Mouse (Mus musculus): Measurements from ENCODE around the gene Drap1. TPM values are rescaled to one million over a fixed set of nuclear protein-coding genes. Genes with fewer than 3 reads are reported as not detected.

The Drap1 gene
- total RNA-seq, 2 experiments from 2014 or later, result 252 to 264 TPM

DNA sequence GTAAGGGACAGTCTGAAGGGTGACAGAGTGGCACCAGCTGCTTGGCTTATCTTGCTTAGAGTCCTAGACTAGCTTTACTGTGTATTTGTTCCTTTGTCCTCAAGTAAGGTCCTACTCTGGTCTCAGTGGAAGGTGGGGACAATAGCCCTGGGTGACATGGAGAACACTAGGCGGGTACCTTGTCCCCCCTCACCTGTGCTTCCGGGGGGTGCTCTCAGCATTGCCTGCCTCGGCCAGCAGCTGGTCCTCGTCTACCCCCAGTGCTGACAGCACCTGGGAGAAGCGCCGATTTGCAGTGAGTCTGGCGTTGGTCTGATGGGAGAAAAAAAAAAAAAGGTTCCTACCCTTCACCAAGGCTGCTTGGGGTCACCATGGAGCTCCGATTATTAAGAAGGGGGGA is 34.4 kb downstream of the Drap1 start:
- intact Hi-C loops (cut with DNase I), result no loop called here
- no peak for DNase-seq

DNA sequence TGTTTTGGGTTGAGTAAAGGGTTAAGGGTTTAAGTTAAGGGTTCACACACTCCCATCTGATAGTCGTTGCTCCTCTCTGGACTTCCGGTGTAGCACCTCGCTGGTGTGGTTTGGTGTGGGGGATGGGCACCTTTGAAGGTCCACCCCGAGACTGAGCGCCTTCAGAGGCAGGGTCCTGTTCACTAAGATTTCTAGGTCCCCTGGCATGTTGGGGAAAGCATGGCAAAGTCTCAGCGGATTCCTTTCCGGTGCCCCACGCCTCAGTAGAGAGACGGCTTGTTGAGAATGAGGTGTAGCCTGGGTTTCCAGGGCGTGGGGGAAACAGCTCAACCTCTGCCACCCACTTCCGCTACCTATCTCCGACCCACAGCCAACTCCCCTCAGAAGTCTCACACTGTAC is 35.1 kb downstream of the Drap1 start:
- DNase-seq, result peak; percentile 23 to 42

DNA sequence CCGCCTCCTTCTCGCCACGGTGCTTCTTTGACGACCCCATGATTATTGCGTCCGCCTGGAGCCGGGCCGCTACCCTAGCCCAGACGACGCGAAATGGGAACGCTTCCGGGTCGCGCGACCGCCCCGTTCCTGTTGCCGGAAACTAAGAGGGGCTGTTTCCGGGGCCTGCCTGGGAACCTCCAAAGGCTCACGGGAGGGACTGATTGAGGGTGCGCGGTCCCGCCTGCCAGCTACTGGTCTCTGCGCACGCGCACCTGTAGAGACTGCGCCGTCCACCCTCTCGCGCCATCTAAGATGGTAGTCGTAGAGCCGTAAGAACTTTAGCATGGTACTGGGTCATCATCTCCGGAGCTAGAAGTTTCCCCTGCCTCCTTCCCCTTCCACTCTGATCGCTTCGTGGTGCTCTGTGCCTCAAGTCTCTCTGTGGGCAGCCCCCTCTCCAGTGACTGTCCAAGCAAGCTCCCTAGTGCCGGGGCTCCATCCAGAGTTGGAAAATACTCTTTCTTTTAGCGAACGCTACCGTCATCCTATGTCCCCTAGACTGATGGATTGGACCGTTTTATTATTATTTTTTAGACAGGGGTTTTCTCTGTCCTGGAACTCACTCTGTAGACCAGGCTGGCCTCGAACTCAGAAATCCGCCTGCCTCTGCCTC is 36.1 kb downstream of the Drap1 start, which contains the start of gene Sart1:
Gene Sart1, minus strand, starts transcription at position 116 of the 655 bp plus-strand sequence.
- peak; percentile 94 for DNase-seq
- intact Hi-C loops (cut with DNase I), result loop anchor here (1.0 to 2.0 kb wide), 2 partner anchors 22 to 36 kb away; partner anchors contain the start of genes AI837181, Drap1 and Eif1ad

More for the DNA sequence above, 35.1 kb downstream of the Drap1 start:
- intact Hi-C loops (cut with DNase I), result loop anchor here (2.0 kb wide), 1 partner anchor 35 kb away; the partner anchor contains the start of genes AI837181 and Drap1

DNA sequence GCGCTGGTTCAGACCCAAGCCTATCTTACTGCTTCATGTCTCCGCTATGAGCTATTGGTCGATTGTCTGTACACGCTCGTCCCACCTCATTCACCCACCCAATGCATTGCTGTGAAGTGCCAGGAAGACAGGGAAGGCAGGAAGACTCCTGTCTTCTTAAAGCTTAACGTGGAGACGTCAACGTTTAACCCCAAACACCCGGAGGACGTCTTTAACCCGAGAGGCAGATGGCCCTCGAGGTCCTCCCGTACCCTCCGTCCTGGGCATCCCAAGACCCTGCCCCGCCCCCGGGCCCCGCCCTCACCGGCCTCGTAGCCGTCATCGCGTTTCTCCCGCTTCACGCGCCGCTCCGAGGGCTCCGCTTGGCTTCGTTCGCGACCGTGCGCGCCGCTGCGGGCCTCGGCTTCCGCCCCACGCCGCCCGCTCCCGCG is 36.8 kb downstream of the Drap1 start:
- DNase-seq, result peak in 1 of 2 experiments; percentile 46
- intact Hi-C loops (cut with DNase I), result loop anchor here (1.0 to 2.0 kb wide), 2 partner anchors 22 to 37 kb away; partner anchors contain the start of genes AI837181, Drap1 and Eif1ad

DNA sequence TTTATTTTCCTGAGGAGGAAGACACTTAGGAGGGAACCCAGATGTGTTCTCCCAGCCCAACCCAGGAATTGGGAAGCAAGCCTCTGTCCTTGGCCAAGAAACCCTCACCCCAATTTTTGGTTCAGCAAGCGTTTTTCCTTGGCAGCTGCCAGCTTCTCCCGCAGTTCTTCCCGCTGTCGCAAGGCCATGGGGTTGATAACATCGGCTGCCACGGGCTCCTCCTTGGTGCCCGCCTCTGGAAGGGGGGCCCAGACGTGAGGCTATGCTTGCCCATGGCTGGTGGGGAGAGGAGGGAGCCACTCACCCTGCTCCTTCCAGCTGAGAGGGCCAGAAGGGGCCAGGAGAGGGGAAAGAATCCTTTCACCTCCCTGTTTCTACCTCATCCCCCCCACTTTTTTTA is 40.1 kb downstream of the Drap1 start:
- no peak for DNase-seq
- intact Hi-C loops (cut with DNase I), result no loop called here

DNA sequence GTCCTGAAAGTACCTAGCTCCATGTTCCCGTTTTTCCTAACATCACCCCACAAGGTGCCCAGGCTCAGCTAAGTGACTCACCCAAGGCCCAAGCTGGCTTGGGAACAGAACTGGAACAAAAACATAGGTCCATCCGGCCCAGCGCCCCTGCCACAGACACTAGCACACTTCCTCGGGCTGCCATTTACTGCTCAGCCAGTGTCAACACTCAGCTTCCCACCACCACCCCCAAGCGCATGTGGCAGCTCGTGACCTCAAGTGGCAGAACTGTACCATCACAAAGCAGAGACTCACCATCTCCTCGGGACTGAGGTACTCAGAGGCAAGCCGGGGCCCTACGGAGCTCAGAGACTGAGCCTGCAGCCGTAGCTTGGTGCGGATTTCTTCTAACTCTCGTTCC is 41.5 kb downstream of the Drap1 start:
- intact Hi-C loops (cut with DNase I), result no loop called here
- no peak for DNase-seq

- no peak for DNase-seq
- intact Hi-C loops (cut with DNase I), result no loop called here
Measured at GRCm38 (mm10) chr19:5377446-5377845, 47.3 kb downstream of the Drap1 start.

DNA sequence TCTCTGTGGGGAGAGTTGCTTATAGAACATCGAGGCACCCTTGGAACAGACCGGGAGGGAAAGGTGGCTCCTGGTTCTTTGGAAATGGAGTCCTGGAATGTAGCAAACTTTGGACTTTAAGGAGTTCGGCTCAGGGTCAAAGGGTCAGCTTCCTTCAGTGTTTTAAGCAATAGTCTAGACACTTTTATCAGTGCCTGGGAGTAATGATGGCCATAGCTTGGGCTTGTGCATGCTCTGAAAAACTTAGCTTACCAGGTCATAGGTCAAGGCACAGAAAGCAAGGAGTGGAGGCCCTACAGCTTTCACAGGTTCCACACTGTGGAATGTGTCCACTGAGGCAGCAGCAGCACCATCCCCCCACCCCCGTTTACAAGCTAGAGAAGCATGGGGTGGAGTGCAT is 50.0 kb downstream of the Drap1 start:
- intact Hi-C loops (cut with DNase I), result no loop called here
- no peak for DNase-seq

GRCm38 (mm10) chr19:5374177-5374576 is 50.6 kb downstream of the Drap1 start:
- intact Hi-C loops (cut with DNase I), result no loop called here
- DNase-seq, result no peak

Other genes with a start within 250 kb of the Drap1 start
- 10 to 100 TPM; 21.5 to 22.1 TPM for gene Pacs1, start 151.9 kb downstream of the Drap1 start, total RNA-seq (2021)
- 100 to 1,000 TPM; 109 to 116 TPM for gene Sf3b2, start 129.5 kb downstream of the Drap1 start, total RNA-seq (2021)
- 10 to 100 TPM; 20.0 to 23.8 TPM for gene Gal3st3, start 126.6 kb downstream of the Drap1 start, total RNA-seq (2021)
- gene Catsper1, start 89.2 kb downstream of the Drap1 start, total RNA-seq (2021), result not detected
- gene Cst6, start 75.4 kb downstream of the Drap1 start, total RNA-seq (2021), result 1 to 10 TPM; 4.6 to 4.9 TPM
- 10 to 100 TPM; 21.5 to 22.6 TPM for gene Eif1ad, start 58.2 kb downstream of the Drap1 start, total RNA-seq (2021)
- gene Banf1, start 57.8 kb downstream of the Drap1 start, total RNA-seq (2021), result 100 to 1,000 TPM; 115 to 145 TPM
- 10 to 100 TPM; 47.5 to 49.5 TPM for gene Sart1, start 36.3 kb downstream of the Drap1 start, total RNA-seq (2021)
- under 1 TPM; 0.31 to 0.90 TPM for gene Tsga10ip, start 22.5 kb downstream of the Drap1 start, total RNA-seq (2021)
- gene AI837181, start 165 bp upstream of the Drap1 start, total RNA-seq (2021), result 10 to 100 TPM; 39.9 to 41.9 TPM
- gene Fosl1, start 22.6 kb upstream of the Drap1 start, total RNA-seq (2021), result not detected
- gene Ccdc85b, start 32.9 kb upstream of the Drap1 start, total RNA-seq (2021), result 10 to 100 TPM in 1 of 2 experiments, 1 to 10 TPM in 1; 10.0 to 11.2 TPM
- 10 to 100 TPM; 55.7 to 63.2 TPM for gene Fibp, start 35.6 kb upstream of the Drap1 start, total RNA-seq (2021)
- under 1 TPM in 1 of 2 experiments, not detected in 1; 0.71 TPM for gene Ctsw, start 43.5 kb upstream of the Drap1 start, total RNA-seq (2021)
- 10 to 100 TPM; 17.9 to 18.3 TPM for gene Efemp2, start 49.0 kb upstream of the Drap1 start, total RNA-seq (2021)
- 10 to 100 TPM; 22.2 to 24.9 TPM for gene Mus81, start 63.4 kb upstream of the Drap1 start, total RNA-seq (2021)
- 100 to 1,000 TPM; 274 to 350 TPM for gene Cfl1, start 65.5 kb upstream of the Drap1 start, total RNA-seq (2021)
- 1 to 10 TPM in 1 of 2 experiments, under 1 TPM in 1; 0.93 to 1.2 TPM for gene 1700020D05Rik, start 78.8 kb upstream of the Drap1 start, total RNA-seq (2021)
- 1 to 10 TPM; 6.6 to 8.5 TPM for gene Snx32, start 85.6 kb upstream of the Drap1 start, total RNA-seq (2021)
- not detected for gene Ovol1, start 135.7 kb upstream of the Drap1 start, total RNA-seq (2021)
- gene Ap5b1, start 143.0 kb upstream of the Drap1 start, total RNA-seq (2021), result 1 to 10 TPM; 2.3 to 3.5 TPM
- gene Rnaseh2c, start 176.9 kb upstream of the Drap1 start, total RNA-seq (2021), result 10 to 100 TPM; 50.8 to 51.8 TPM
- gene Kat5, start 185.3 kb upstream of the Drap1 start, total RNA-seq (2021), result 10 to 100 TPM; 28.4 to 30.8 TPM
- gene Rela, start 212.5 kb upstream of the Drap1 start, total RNA-seq (2021), result 10 to 100 TPM; 25.8 to 29.9 TPM
- 10 to 100 TPM; 32.7 to 33.8 TPM for gene Sipa1, start 238.7 kb upstream of the Drap1 start, total RNA-seq (2021)

All from heart, postnatal 14 days (tissue).